Mouse (Mus musculus): ENCODE data around the gene Gapvd1. TPM values are rescaled to one million over a fixed set of nuclear protein-coding genes. Genes with fewer than 3 reads are reported as not detected.

Gene Gapvd1
- total RNA-seq, 2 experiments from 2014 or later: 35.0 to 58.9 TPM

DNA sequence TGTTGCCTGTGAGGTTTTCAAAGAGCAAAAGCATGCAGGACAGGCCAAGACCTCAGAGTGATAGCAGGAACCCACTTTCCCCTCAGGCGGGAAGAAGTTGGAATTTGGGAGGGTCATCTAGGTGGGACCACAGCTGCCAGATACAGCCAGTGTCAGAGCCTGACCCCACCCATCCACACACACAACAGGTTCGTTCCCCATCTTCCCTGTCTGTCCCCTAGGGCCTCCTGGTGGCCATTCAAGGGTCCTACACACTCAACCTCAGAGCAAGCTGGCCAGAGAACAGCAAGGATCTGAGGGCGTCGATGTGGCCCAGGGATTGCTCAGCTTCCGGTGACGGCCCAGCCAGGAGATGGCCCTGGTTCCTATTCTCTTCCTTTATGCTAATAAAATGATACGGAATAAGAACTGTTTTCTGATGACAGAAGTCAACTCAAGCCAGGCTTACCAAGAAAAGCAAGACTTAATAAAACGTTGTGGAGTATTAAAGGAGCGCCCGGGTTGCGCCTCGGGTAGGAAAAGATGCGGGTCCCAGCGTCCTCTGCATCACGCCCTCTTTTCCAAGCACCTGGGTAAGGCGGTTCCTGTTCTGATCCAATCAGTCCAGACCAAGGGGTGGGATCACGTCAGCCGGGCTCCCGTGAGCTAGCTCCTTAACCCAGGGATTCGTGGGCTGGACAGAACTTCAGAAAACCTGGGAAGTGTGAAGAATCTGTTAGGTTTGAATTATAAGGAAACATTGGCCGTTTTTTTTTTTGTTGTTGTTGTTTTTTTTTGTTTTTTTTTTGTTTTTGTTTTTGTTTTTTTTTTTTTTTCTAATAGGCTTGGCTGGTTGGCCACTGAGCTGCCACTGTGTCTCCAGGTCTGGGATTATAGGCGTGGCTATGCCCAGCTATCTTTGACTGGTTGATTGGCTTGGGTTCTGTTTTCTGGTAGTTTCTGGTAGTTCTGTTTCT, 110.2 kb downstream of the Gapvd1 start:
- ATAC-seq (ENCODE audit: poor library complexity, severe bottlenecking): peak; percentile 56

GRCm38 (mm10) chr2:34642351-34642750, 112.7 kb downstream of the Gapvd1 start:
- peak; percentile 34; the same call in 1 of the 2 replicates for ATAC-seq (ENCODE audit: poor library complexity, severe bottlenecking)

GRCm38 (mm10) chr2:34639725-34640124, 115.3 kb downstream of the Gapvd1 start:
- ATAC-seq (ENCODE audit: poor library complexity, severe bottlenecking): no peak

DNA sequence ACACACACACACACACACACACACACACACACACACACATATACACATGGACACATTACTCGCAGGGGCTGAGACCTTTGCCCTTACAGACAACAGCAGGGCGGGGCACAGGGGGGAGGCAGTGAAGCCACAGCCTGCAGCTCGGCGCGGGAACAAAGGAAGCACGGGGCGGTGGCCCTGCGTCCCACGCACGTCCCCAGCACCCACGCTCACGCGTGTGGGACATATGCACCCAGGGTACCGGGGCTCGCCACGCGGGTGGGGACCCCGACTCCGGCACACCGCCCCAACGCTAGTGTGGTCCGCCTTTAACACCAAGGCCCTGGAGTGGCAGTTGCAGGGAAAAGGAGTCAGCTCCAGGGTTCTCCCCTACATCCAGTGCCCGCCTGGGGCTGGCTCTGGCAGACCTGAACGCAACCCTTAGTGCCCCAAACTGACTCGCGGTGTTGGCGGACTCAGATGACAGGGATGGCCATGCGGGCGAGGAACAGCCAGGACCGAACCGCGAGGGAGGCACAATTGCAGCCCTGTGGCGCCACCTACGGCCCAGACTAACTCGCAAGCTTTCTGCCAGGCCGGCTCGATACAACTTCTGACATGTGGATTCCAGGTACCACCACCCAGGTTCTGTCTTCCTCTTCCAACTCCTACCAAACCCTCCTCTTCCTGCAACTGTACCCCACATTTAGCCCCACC, 115.9 kb downstream of the Gapvd1 start:
- ATAC-seq (ENCODE audit: poor library complexity, severe bottlenecking): peak; percentile 88

DNA sequence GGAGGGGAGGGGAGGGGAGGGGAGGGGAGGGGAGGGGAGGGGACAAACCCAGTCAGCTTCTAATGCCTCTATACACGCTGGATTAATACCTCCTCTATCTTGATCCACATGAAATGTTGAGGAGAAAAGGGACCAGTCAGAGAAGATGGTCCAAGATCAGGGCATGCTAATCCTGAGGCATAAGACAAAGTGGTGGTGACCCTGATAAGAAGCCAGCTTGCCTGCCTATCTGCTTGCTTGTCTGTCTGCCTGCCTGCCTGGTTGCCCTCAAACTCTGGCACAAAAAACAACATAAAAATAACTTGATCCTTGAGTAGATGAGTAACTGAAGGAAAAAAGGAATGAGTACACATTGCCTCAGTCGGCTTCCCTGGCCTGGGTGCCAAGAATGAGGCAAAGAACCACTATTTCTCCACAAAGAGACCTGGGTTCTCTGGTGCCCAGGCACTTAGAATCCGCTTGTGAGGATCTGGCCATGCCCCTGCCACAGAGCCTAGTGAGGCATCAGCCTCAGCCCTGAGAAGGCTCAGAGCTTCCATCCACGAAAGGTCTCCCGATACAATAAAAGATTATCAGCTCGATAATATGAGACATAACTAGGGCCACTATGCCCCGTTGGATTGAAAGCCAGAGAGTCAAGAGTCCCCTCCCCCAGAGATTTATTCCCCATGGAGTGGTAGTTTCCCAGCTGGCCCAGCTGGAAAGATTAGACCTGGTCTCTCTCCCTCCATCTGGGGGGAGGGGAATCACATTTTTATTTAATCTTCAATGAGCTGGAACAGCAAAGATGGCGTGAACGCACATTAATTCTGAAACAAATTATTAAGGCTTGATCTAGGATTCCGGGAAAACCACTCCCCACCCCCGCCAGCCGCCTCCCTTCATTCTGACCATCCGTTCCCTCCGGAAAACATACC, 119.5 kb downstream of the Gapvd1 start:
- no peak for ATAC-seq (ENCODE audit: poor library complexity, severe bottlenecking)

- no peak for ATAC-seq (ENCODE audit: poor library complexity, severe bottlenecking)
These were observed 123.0 kb downstream of the Gapvd1 start for GRCm38 (mm10) chr2:34632051-34632450.

DNA sequence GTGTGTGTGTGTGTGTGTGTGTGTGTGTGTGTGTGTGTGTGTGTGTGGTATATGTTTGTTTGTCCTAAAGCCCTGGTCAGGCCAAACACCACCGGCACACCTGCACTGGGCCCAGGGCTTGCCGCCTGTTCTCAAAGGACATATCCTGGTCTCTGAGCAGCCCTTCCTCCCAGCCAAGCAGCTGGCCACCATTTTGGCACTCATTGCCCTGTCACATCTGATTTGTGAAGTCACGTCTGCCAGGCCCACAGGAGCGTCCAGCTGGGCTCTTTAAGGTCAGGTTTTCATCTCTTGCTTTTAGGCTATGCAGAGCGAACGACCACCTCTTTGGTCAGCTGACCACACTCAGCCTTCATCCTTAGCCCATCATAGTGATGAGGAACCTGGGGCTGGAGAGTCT, 124.6 kb downstream of the Gapvd1 start:
- no peak for ATAC-seq (ENCODE audit: poor library complexity, severe bottlenecking)

GRCm38 (mm10) chr2:34629758-34630157, 125.3 kb downstream of the Gapvd1 start:
- ATAC-seq (ENCODE audit: poor library complexity, severe bottlenecking): no peak

DNA sequence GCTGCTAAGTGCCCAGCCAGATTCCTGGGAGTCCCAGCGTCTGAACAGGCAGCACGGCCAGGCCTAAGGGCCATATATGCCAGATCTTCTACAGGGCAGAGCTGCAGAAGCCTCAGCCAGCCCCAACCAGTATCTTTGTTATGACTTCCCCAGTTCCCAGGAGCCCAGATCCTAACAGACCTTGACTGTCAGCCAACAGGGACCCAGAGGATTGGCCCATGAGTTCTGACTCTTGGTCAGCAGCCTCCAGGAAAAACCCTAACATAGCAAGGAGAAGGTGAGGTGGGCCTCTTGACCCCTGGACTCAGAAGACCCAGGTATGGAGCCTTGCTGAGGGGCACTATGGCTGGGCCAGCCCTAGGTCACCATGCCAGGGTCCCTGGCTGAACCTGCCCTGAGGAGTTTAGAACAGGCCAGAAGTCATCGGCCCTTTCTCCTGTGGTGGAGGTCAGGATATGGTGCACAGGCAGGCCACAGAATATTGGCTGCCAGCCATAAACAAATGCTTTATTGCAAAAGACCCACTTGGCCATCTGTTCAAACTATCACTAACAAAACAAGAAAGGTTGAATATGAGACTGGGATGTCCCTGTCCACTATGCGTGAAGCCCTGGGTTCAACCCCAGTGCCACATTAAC, 126.0 kb downstream of the Gapvd1 start:
- ATAC-seq (ENCODE audit: poor library complexity, severe bottlenecking): no peak

DNA sequence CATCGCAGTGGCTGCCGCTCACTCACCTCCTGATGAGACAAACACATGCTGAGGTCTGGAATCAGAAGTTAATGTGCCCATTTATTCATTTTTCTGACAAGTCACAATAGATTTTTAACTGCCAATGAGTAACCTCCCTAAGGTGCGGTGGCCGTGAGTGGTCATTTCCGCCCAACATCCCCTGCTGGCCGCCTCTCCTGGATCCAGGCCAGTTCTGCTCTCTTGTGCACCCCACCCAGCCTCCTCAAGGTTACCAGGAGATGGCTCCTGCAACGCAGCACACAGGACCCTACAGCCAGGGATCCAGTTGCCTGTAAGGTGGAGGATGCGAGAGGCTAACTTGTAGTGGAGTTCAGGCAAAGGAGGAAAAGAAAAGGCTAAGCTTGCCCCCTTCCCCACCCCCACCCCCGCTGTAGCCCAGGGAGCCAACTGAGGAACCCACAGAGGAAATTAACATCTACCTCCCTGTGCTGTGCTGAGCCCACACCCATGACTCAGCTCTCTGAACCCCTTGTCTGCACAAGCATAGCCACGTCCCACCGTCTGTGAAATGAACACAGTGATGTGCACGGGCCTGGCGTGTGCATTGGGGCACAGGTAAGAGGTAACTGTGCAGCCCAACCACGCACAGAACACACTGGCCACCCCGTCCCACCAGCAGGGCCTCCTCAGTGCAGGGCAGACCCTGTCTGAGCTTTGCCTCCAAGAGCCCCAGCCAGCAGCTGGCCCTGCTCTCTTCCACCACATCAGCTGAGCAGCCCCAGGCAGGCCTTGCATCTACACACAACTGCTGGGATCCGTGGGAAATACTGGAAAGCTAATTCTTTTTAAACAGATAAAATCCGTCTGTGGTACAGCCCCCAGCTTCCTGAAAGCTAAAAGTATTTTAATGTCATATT, 127.5 kb downstream of the Gapvd1 start:
- peak; percentile 30; the same call in 1 of the 2 replicates for ATAC-seq (ENCODE audit: poor library complexity, severe bottlenecking)

Other genes starting within 250 kb of the Gapvd1 start
- gene Hspa5, start 16.7 kb upstream of the Gapvd1 start, total RNA-seq (2015): 189 and 204 TPM in 2 replicates
- 538 and 554 TPM in 2 replicates for gene Hspa5, start 16.7 kb upstream of the Gapvd1 start, total RNA-seq (2017)
- gene Rabepk, start 44.7 kb upstream of the Gapvd1 start, total RNA-seq (2015): 6.7 and 11.4 TPM in 2 replicates
- gene Rabepk, start 44.7 kb upstream of the Gapvd1 start, total RNA-seq (2017): 18.5 and 22.8 TPM in 2 replicates
- 48.9 and 56.0 TPM in 2 replicates for gene Fbxw2, start 71.1 kb upstream of the Gapvd1 start, total RNA-seq (2015)
- gene Fbxw2, start 71.1 kb upstream of the Gapvd1 start, total RNA-seq (2017): 66.2 TPM in 2 replicates
- not detected in 2 replicates for gene Gm34653, start 77.8 kb upstream of the Gapvd1 start, total RNA-seq (2015)
- not detected in 2 replicates for gene Gm34653, start 77.8 kb upstream of the Gapvd1 start, total RNA-seq (2017)
- gene Cutal, start 119.2 kb upstream of the Gapvd1 start, total RNA-seq (2015): not detected in 2 replicates
- not detected in 2 replicates for gene Cutal, start 119.2 kb upstream of the Gapvd1 start, total RNA-seq (2017)
- gene Psmd5, start 119.7 kb upstream of the Gapvd1 start, total RNA-seq (2015): 40.2 and 51.6 TPM in 2 replicates
- 17.1 and 17.8 TPM in 2 replicates for gene Psmd5, start 119.7 kb upstream of the Gapvd1 start, total RNA-seq (2017)
- gene Phf19, start 158.8 kb upstream of the Gapvd1 start, total RNA-seq (2015): 7.2 and 9.8 TPM in 2 replicates
- 6.4 and 14.0 TPM in 2 replicates for gene Phf19, start 158.8 kb upstream of the Gapvd1 start, total RNA-seq (2017)
- gene Traf1, start 206.5 kb upstream of the Gapvd1 start, total RNA-seq (2015): 1.5 and 3.1 TPM in 2 replicates
- gene Traf1, start 206.5 kb upstream of the Gapvd1 start, total RNA-seq (2017): 2.5 and 3.2 TPM in 2 replicates

Measured in megakaryocyte, adult 5-6 weeks (primary cell).